Mouse (Mus musculus) limb, embryonic 14.5 days (tissue): ENCODE measurements around the gene Itpripl2. TPM values are rescaled to one million over a fixed set of nuclear protein-coding genes. Genes with fewer than 3 reads are reported as not detected.

ENCODE experiments used
- ATAC-seq: fragments of 200-750 bp; cut with Nextera tagmentation; 2 replicates; pipeline ENCODE4 v1.8.0; 2017; ENCODE audit warnings: low read depth, moderate number of reproducible peaks, moderate TSS enrichment; ENCODE audit not compliant: low FRiP score
- DNase-seq: peaks from one replicate; pipeline ENCODE4 v3.0.0-alpha.2; 2015; ENCODE audit warnings: low spot score
- H3K27ac ChIP-seq: fragments of 300-500 bp; sonication (generic); replicated peaks from 2 replicates; pipeline ENCODE4 v1.5.1; 2014; ENCODE audit warnings: low read depth, mild to moderate bottlenecking, low read length, moderate library complexity, mixed read lengths
- H3K27me3 ChIP-seq: fragments of 300-500 bp; sonication (generic); 2 replicates; pipeline ENCODE4 v1.6.1; 2014; ENCODE audit warnings: low read length, mixed read lengths; ENCODE audit not compliant: control insufficient read depth, insufficient read depth
- H3K36me3 ChIP-seq: fragments of 300-500 bp; sonication (generic); 2 replicates; pipeline ENCODE4 v1.6.1; 2014; ENCODE audit warnings: mild to moderate bottlenecking, low read length, moderate library complexity, mixed read lengths; ENCODE audit not compliant: control insufficient read depth, insufficient read depth
- H3K4me1 ChIP-seq: fragments of 300-500 bp; sonication (generic); 2 replicates; pipeline ENCODE4 v1.6.1; 2014; ENCODE audit warnings: antibody characterized with exemption, low read length, mixed read lengths; ENCODE audit not compliant: control insufficient read depth, insufficient read depth
- H3K4me2 ChIP-seq: fragments of 300-500 bp; sonication (generic); replicated peaks from 2 replicates; pipeline ENCODE4 v1.6.1; 2014; ENCODE audit warnings: low read depth, mild to moderate bottlenecking, low read length, moderate library complexity; ENCODE audit not compliant: severe bottlenecking
- H3K4me3 ChIP-seq: fragments of 300-500 bp; sonication (generic); replicated peaks from 2 replicates; pipeline ENCODE4 v1.5.1; 2014; ENCODE audit warnings: low read length
- H3K9ac ChIP-seq: fragments of 300-500 bp; sonication (generic); 2 replicates; pipeline ENCODE4 v1.6.1; 2014; ENCODE audit warnings: mild to moderate bottlenecking, low read depth, low read length, moderate library complexity; ENCODE audit not compliant: severe bottlenecking
- H3K9me3 ChIP-seq: fragments of 300-500 bp; sonication (generic); 2 replicates; pipeline ENCODE4 v1.6.1; 2016; ENCODE audit warnings: low read length; ENCODE audit not compliant: control insufficient read depth
- POLR2A ChIP-seq: fragments of 200-500 bp; IDR thresholded peaks from 2 replicates; pipeline ENCODE4 v1.8.0; 2012; ENCODE audit warnings: inconsistent platforms, mild to moderate bottlenecking, moderate library complexity, borderline replicate concordance; ENCODE audit not compliant: insufficient read depth, insufficient read length; ENCODE audit errors: extremely low read depth
- WGBS: fragments of 180-500 bp; shearing (Covaris S2); extraction: QIAGEN DNeasy Blood & Tissue Kit; methylation state at CpG from one replicate; pipeline ENCODE4 v1.1.7; 2014; 5-methylcytosine and 5-hydroxymethylcytosine counted together
- polyA plus RNA-seq, 2 experiments: library from polyadenylated mRNA; depleted of rRNA in 1 of 2; stranded (reverse) in 1 of 2; unstranded in 1 of 2; fragments of >200 nt; fragmentation: Nextera tagmentation in 1 of 2; extraction: Ambion mirVana in 1 of 2; gene quantifications; 2 replicates each; pipeline versions ENCODE4 v1.2.1 to v1.2.3; 2012 to 2014

The Itpripl2 gene
- polyA plus RNA-seq, 2 experiments: 5.5 to 18.1 TPM

- ATAC-seq (no peak), DNase-seq (no peak)
- Histone ChIP-seq H3K4me3 (no peak overlapping the region), H3K36me3 (no peaks in the 10 kb centered on the region), H3K27me3 (no peaks in the 10 kb centered on the region), H3K9me3 (no peaks in the 10 kb centered on the region), H3K27ac (no peak overlapping the region), H3K9ac (no peak overlapping the region), H3K4me2 (no peak overlapping the region), H3K4me1 (0 out of 2 replicates have a peak, but pooled peaks cover 7% of the 10 kb centered on the region)
- WGBS: 50% methylated on average over 5 of the region's 5 CpGs
- no peak for TF ChIP-seq POLR2A
Observed at GRCm38 (mm10) chr7:118476428-118476827, 15.3 kb downstream of the Itpripl2 start.

GRCm38 (mm10) chr7:118475008-118475705 lies 16.6 kb downstream of the Itpripl2 start:
- Histone ChIP-seq H3K36me3 (no peaks in the 10 kb centered on the region), H3K4me2 (no peak overlapping the region), H3K9me3 (no peaks in the 10 kb centered on the region), H3K27me3 (no peaks in the 10 kb centered on the region), H3K27ac (no peak overlapping the region), H3K9ac (no peak overlapping the region), H3K4me1 (0 out of 2 replicates have a peak, but pooled peaks cover 7% of the 10 kb centered on the region), H3K4me3 (no peak overlapping the region)
- TF ChIP-seq POLR2A: no peak
- DNase-seq (peak; percentile 70), ATAC-seq (0 out of 2 replicates have a peak, but pooled peaks have one; percentile 28)
- WGBS: 86% methylated on average over 7 of the region's 7 CpGs

GRCm38 (mm10) chr7:118472886-118473285 lies 18.9 kb downstream of the Itpripl2 start:
- Histone ChIP-seq H3K4me3 (no peak overlapping the region), H3K9me3 (no peaks in the 10 kb centered on the region), H3K27ac (no peak overlapping the region), H3K4me1 (no peaks in the 10 kb centered on the region), H3K9ac (no peak overlapping the region), H3K27me3 (no peaks in the 10 kb centered on the region), H3K4me2 (no peak overlapping the region), H3K36me3 (no peaks in the 10 kb centered on the region)
- WGBS: 86% methylated on average over 1 of the region's 1 CpGs
- ATAC-seq (no peak), DNase-seq (no peak)
- no peak for TF ChIP-seq POLR2A

- H3K4me3 ChIP-seq: no peak overlapping the region
- no peak overlapping the region for H3K4me2 ChIP-seq
- 81% methylated on average over 3 of the region's 3 CpGs for WGBS
- H3K4me1 ChIP-seq: no peaks in the 10 kb centered on the region
- ATAC-seq (no peak), DNase-seq (no peak)
- no peak overlapping the region for H3K9ac ChIP-seq
- H3K27ac ChIP-seq: no peak overlapping the region
- H3K36me3 ChIP-seq: no peaks in the 10 kb centered on the region
- H3K9me3 ChIP-seq: no peaks in the 10 kb centered on the region
- no peaks in the 10 kb centered on the region for H3K27me3 ChIP-seq
- TF ChIP-seq POLR2A: no peak
Observed at GRCm38 (mm10) chr7:118468060-118468459, 23.7 kb downstream of the Itpripl2 start.

- DNase-seq (no peak), ATAC-seq (no peak)
- 42% methylated on average over 4 of the region's 4 CpGs for WGBS
- Histone ChIP-seq H3K36me3 (no peaks in the 10 kb centered on the region), H3K27me3 (no peaks in the 10 kb centered on the region), H3K9ac (no peak overlapping the region), H3K4me1 (no peaks in the 10 kb centered on the region), H3K9me3 (no peaks in the 10 kb centered on the region), H3K4me2 (no peak overlapping the region), H3K4me3 (no peak overlapping the region), H3K27ac (no peak overlapping the region)
- no peak for TF ChIP-seq POLR2A
Observed at GRCm38 (mm10) chr7:118464432-118464831, 27.3 kb downstream of the Itpripl2 start.
